Mouse (Mus musculus) 3134 (cell line): ENCODE data around the gene Mfsd7a.

Source experiments
- DNase-seq: peaks from one replicate; pipeline ENCODE4 v3.0.0-alpha.2; 2011; ENCODE audit warnings: low spot score; ENCODE audit not compliant: insufficient read length; ENCODE audit errors: extremely low read depth

The Mfsd7a gene

DNA sequence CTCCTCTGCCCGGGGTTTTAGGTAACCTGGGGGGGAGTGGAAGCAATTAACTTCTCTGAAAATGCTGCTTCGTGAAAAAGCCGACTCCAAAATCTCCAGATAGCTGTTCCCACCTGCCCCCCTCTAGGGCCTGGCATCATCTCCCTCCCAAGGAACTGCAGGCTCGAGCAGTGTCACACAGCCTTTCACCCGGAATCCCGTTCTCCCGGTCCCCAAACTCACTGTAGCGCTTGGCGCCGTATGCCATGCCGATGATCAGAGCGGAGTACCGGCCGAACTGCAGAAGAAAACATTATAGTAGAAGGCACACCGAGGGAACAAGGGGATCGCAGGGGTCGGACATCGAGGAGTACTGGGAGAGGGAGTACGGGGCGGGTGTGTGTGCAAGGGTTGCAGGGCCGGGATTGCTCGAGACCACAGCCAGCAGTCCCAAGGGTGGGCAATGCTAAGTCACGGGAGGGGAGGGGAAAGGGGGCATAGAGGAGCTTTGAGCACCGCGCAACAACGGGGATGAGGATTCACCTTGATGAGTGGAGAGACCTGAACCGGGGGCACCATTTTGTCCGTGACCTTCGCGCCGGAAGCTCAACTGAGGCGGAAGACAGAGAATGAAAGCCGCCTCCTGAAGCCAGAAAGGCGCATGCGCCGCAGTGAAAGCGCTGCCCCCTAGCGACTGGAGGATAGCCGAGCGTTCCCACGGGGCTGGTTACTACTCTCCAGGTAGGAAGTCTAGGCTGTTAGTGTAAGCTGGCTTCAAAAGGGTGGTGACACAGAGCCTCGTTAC, 14.7 kb downstream of the Mfsd7a start, which contains the start of gene Atp5k:
Atp5k (minus strand) TSS at position 645 of the 784 bp plus-strand sequence.
- peak; percentile 86 for DNase-seq

DNA sequence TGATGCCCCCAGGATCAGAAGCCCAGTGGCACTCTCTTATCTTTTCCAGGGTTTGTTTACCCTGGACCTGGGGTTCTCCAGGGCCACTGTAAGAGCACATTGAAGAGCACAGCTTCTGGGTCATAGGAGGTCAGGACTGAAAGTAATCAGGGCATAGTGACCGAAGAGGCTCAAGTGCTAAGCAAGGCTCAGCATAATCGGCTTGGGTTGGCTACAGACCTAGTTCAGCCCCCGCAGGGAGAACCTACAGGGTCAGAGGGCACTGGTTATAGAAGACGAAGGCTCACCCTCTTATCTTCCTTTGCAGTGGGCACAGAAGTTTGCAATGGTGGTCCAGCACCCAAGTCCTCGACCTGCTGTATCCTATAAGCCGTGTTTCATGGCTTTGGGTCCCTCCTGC, 17.5 kb downstream of the Mfsd7a start:
- DNase-seq: no peak

DNA sequence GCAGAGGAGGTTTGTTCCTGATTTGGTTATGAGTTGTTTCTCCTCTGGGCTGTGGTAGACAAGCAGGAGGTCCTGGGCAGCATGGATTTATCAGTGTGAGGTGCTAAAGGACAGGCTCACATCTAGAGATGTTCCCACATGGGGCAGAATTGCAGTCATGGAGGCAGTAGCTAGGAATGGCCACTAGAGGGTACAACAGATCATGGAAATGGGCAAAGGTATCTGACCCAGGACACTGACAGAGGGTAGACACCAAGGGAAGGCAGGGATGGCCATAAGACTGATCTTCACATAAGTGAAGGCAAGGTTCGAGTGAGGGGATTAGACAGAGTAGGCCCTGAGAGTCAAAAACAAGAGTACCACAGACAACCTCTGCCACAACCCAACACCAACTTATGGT, 21.5 kb downstream of the Mfsd7a start:
- no peak for DNase-seq

DNA sequence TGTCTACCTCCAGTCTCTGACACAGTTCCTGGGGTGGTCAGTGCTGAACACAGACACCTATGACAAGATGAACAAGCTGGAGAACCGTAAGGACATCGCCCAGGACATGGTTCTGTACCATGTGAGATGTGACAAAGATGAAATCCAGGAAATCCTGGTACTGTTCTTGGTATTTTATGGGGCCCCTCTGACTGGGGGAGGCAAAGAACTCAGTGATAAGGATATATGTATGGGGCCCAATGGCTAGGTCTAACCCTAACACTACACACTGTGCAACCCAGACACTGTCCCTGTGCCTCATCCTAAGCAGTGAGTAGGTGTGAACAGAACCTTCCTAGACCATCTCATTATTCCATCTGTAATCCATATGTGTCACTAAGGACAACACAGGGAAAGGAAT, 25.3 kb downstream of the Mfsd7a start:
- DNase-seq: no peak

DNA sequence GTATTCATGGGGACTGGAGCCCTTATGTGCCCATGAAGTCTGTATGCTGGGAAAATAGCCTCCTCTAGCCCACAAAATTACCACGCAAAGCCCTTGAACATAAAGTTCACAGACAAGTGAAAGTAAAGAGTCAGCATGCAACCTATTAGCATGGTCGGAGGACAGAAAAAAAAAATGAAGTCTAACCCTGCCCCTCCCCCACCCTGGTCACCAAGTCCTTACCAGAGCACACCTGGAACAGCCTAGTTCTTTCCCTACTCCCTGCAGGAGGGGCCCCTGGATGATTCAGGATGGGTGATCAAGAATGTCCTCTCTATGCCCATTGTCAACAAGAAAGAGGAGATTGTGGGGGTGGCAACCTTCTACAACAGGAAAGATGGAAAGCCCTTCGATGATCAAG, 25.9 kb downstream of the Mfsd7a start:
- DNase-seq: no peak

DNA sequence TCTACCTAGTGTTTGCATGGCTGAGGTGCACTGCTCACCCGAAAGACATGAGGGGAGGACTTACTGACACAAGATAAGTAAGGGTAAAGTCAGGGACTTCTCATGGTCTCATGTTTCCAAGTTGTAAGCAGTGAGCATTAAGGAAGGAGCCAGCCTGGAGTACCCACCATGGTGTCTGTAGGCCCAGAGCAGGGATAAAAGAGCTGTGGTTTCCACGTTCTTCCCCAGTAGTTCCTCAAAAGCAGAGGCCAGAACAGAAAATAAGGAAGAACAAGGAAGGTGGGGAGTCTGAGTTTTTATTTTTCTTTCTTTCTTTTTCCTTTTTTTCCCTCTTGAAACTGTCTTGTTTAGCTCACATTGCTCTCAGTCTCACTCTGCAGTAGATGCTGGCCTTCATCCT, 34.0 kb downstream of the Mfsd7a start:
- no peak for DNase-seq

DNA sequence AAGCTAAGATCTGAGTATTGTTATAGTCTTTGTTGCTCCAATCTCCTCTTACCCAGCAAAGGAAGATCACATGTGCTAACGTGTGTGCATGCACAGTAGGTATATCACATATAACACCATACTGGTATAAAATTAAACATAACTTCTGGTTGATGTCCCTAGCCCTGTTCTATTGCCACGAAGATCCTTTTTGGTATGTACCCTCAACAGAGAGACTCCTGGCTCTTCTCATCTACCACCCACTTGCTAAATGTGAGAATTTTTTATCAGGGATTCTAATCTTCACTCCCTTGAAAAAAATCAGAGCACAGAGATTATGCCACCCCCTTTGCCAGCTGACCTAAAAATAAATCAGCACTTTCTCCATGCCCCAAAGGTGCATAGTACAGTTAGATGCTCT, 41.7 kb downstream of the Mfsd7a start:
- no peak for DNase-seq

DNA sequence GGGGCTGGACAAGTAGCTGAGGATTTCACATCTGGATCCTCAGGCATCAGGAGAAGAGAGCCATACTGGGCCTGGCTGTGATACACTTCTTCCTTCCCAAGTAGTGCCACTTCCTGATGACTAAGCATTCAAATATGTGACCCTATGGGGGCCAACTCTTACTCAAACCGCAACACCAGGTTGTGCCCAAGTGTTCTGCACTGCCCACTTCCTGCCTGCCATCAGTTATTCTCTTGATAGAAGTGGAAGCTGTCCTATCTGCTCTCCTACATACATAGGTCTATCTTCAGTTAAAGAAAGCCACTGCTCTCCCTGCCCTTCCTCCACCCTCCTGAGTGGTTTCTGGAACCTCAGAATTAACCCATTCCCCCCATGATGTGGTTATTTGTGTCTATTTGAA, 43.2 kb downstream of the Mfsd7a start:
- peak; percentile 59 for DNase-seq

DNA sequence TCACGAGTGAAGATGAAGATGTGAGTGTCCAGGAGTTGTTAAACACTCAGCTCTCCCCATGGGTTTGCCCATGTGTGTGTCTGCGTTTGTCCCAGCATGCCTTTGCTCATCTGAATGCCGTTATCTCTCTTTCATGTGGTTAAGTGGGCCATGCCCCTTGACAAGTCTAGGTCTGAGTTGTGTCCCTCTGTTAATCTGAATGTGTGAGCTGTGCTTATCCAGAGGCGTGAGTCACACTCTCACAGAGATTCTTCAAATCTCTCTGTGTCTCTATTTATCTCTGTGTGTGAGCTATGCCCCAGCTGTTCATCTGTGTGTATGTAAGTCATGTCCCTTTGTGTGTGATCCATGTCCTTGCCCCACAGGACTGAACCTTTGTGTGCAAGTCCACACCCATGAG, 45.2 kb downstream of the Mfsd7a start:
- DNase-seq: no peak
